Comparison of ENCODE assay signal across 7 mouse cellular contexts in genomic region chr12:102702356-102703110, GRCm38 (mm10). TPM values are rescaled to one million over a fixed set of nuclear protein-coding genes. Genes with fewer than 3 reads are reported as not detected.
DNase-seq lines count a peak whose midpoint lies in the region; ATAC-seq and TF ChIP-seq lines count a peak whose summit lies in the region.

No protein-coding gene starts in this region.

- peaks cover 53% of the 10 kb centered on the region for H3K4me1 ChIP-seq in G1E (ENCODE audit: insufficient read depth, low read depth, low read length)
- peaks cover 30% of the 10 kb centered on the region for H3K4me1 ChIP-seq in forebrain, embryonic 11.5 days (replicated peaks; ENCODE audit: control insufficient read depth, insufficient read depth, low read length)
- H3K4me1 ChIP-seq in hindbrain, embryonic 12.5 days: peaks cover 57% of the 10 kb centered on the region

- peak; percentile 71 for DNase-seq in G1E (ENCODE audit: low spot score)
- peak; percentile 71 for DNase-seq in brain, embryonic 18.5 days (ENCODE audit: low read depth, low spot score)
- DNase-seq in forebrain, embryonic 11.5 days (ENCODE audit: low spot score): peak; percentile 87
- peak; percentile 85 to 88 for DNase-seq in left cerebral cortex, postnatal 14 days (ENCODE audit: low spot score in 2 of 2)
- peak; percentile 57 for DNase-seq in skeletal muscle tissue, adult 2 months (ENCODE audit: low read depth, low spot score)

- no peak overlapping the region; the same call in 1 of the 2 replicates for H3K9ac ChIP-seq in forebrain, embryonic 11.5 days (ENCODE audit: low read length)
- 0 out of 2 replicates have a peak overlapping the region, but pooled peaks have one; percentile 24 for H3K9ac ChIP-seq in hindbrain, embryonic 12.5 days

- peak overlapping the region; percentile 92 for H3K4me2 ChIP-seq in forebrain, embryonic 11.5 days (ENCODE audit: low read depth, low read length, severe bottlenecking)
- peak overlapping the region; percentile 97 for H3K4me2 ChIP-seq in hindbrain, embryonic 12.5 days (replicated peaks)

- WGBS in forebrain, embryonic 11.5 days: 5% methylated on average over 15 of the region's 15 CpGs
- 4% methylated on average over 15 of the region's 15 CpGs for WGBS in hindbrain, embryonic 12.5 days

- peak overlapping the region; percentile 55; the same call in 1 of the 2 replicates for H3K27ac ChIP-seq in forebrain, embryonic 11.5 days (ENCODE audit: low read depth, low read length)
- peak overlapping the region; percentile 49; the same call in 1 of the 2 replicates for H3K27ac ChIP-seq in hindbrain, embryonic 12.5 days

- H3K36me3 ChIP-seq in G1E (replicated peaks): no peaks in the 10 kb centered on the region
- no peaks in the 10 kb centered on the region for H3K36me3 ChIP-seq in forebrain, embryonic 11.5 days (ENCODE audit: control insufficient read depth, insufficient read depth, low read length)
- H3K36me3 ChIP-seq in hindbrain, embryonic 12.5 days: no peaks in the 10 kb centered on the region

- intact Hi-C loops in left cerebral cortex, postnatal 14 days (cut with DNase I): no loop called here

- peaks cover 29% of the 10 kb centered on the region for H3K27me3 ChIP-seq in G1E (ENCODE audit: insufficient read depth, low read length)
- no peaks in the 10 kb centered on the region for H3K27me3 ChIP-seq in forebrain, embryonic 11.5 days (ENCODE audit: control insufficient read depth, insufficient read depth, low read length)
- H3K27me3 ChIP-seq in hindbrain, embryonic 12.5 days: 0 out of 2 replicates have a peak, but pooled peaks cover 4% of the 10 kb centered on the region

- TF ChIP-seq CTCF in G1E (IDR thresholded peaks at IDR 0.05; ENCODE audit: low read depth, low read length): peak; percentile 36; the same call in 1 of the 2 replicates

- H3K9me3 ChIP-seq in G1E (replicated peaks): no peaks in the 10 kb centered on the region
- H3K9me3 ChIP-seq in forebrain, embryonic 11.5 days (ENCODE audit: control insufficient read depth, low read length): no peaks in the 10 kb centered on the region
- no peaks in the 10 kb centered on the region for H3K9me3 ChIP-seq in hindbrain, embryonic 12.5 days (replicated peaks)

- peak overlapping the region; percentile 40; the same call in 1 of the 2 replicates for H3K4me3 ChIP-seq in G1E (ENCODE audit: low read depth, low read length)
- peak overlapping the region; percentile 73; the same call in 1 of the 2 replicates for H3K4me3 ChIP-seq in forebrain, embryonic 11.5 days (ENCODE audit: low read depth, low read length)
- H3K4me3 ChIP-seq in hindbrain, embryonic 12.5 days: peak overlapping the region; percentile 80

- ATAC-seq in G1E (ENCODE audit: extremely low read depth, insufficient number of reproducible peaks, low FRiP score, poor library complexity, severe bottlenecking): no peak
- ATAC-seq in forebrain, embryonic 11.5 days (replicated peaks; ENCODE audit: low FRiP score): no peak
- ATAC-seq in hindbrain, embryonic 12.5 days (ENCODE audit: low FRiP score): no peak
- peak; percentile 29 for ATAC-seq in megakaryocyte-erythroid progenitor cell, adult 5-6 weeks (replicated peaks; ENCODE audit: low FRiP score, low TSS enrichment, poor library complexity, severe bottlenecking)

RNA-seq across cellular contexts. Expression of gene Itpk1, which starts 2.2 kb away (rescaled TPM):
- total RNA-seq in G1E (2014; fragmentation: Nextera tagmentation): 2.5 and 4.4 TPM in 2 replicates
- total RNA-seq in G1E (2017): 2.7 and 3.0 TPM in 2 replicates
- polyA plus RNA-seq in G1E (2012): 4.6 and 6.4 TPM in 2 replicates
- polyA plus RNA-seq in forebrain, embryonic 11.5 days (2014; fragmentation: Nextera tagmentation; extraction: Ambion mirVana): 19.6 and 21.5 TPM in 2 replicates
- polyA plus RNA-seq in hindbrain, embryonic 12.5 days (2016; fragmentation: Nextera tagmentation; extraction: Ambion mirVana): 16.6 and 17.1 TPM in 2 replicates
- total RNA-seq in left cerebral cortex, postnatal 14 days (2021): 10 to 100 TPM; 74.9 to 76.2 TPM
- 7.4 and 12.1 TPM in 2 replicates for total RNA-seq in megakaryocyte-erythroid progenitor cell, adult 5-6 weeks (2014; fragmentation: Nextera tagmentation)
- total RNA-seq in megakaryocyte-erythroid progenitor cell, adult 5-6 weeks (2017): 4.9 and 6.5 TPM in 2 replicates

RNA-seq across cellular contexts. Expression of gene Moap1, which starts 40.9 kb away (rescaled TPM):
- total RNA-seq in G1E (2014; fragmentation: Nextera tagmentation) (36.0 and 41.9 TPM in 2 replicates), G1E (2017) (16.3 and 22.3 TPM in 2 replicates)
- polyA plus RNA-seq in G1E (2012): 2.7 and 3.6 TPM in 2 replicates
- 31.9 and 34.4 TPM in 2 replicates for polyA plus RNA-seq in forebrain, embryonic 11.5 days (2014; fragmentation: Nextera tagmentation; extraction: Ambion mirVana)
- 35.1 and 38.2 TPM in 2 replicates for polyA plus RNA-seq in hindbrain, embryonic 12.5 days (2016; fragmentation: Nextera tagmentation; extraction: Ambion mirVana)
- 10 to 100 TPM; 37.4 to 38.3 TPM for total RNA-seq in left cerebral cortex, postnatal 14 days (2021)
- total RNA-seq in megakaryocyte-erythroid progenitor cell, adult 5-6 weeks (2014; fragmentation: Nextera tagmentation): 3.8 and 8.2 TPM in 2 replicates
- total RNA-seq in megakaryocyte-erythroid progenitor cell, adult 5-6 weeks (2017): 11.5 and 15.8 TPM in 2 replicates

RNA-seq across cellular contexts. Expression of gene Tmem251, which starts 41.0 kb away (rescaled TPM):
- 5.1 and 8.8 TPM in 2 replicates for total RNA-seq in G1E (2014; fragmentation: Nextera tagmentation)
- total RNA-seq in G1E (2017): 22.6 TPM in 2 replicates
- 2.3 and 3.2 TPM in 2 replicates for polyA plus RNA-seq in G1E (2012)
- polyA plus RNA-seq in forebrain, embryonic 11.5 days (2014; fragmentation: Nextera tagmentation; extraction: Ambion mirVana): 12.7 and 14.0 TPM in 2 replicates
- 10.8 and 11.7 TPM in 2 replicates for polyA plus RNA-seq in hindbrain, embryonic 12.5 days (2016; fragmentation: Nextera tagmentation; extraction: Ambion mirVana)
- total RNA-seq in left cerebral cortex, postnatal 14 days (2021): 1 to 10 TPM; 4.9 to 5.1 TPM
- total RNA-seq in megakaryocyte-erythroid progenitor cell, adult 5-6 weeks (2014; fragmentation: Nextera tagmentation): 9.2 and 13.8 TPM in 2 replicates
- 8.1 and 10.8 TPM in 2 replicates for total RNA-seq in megakaryocyte-erythroid progenitor cell, adult 5-6 weeks (2017)

RNA-seq across cellular contexts. Expression of gene Gm28051, which starts 55.0 kb away (rescaled TPM):
- total RNA-seq in G1E (2014; fragmentation: Nextera tagmentation) (not detected in 2 replicates), G1E (2017) (0.87 TPM in 1 of 2 replicates, not detected in the other)
- 6.0 and 9.1 TPM in 2 replicates for polyA plus RNA-seq in G1E (2012)
- polyA plus RNA-seq in forebrain, embryonic 11.5 days (2014; fragmentation: Nextera tagmentation; extraction: Ambion mirVana): not detected in 2 replicates
- polyA plus RNA-seq in hindbrain, embryonic 12.5 days (2016; fragmentation: Nextera tagmentation; extraction: Ambion mirVana): not detected in 2 replicates
- total RNA-seq in left cerebral cortex, postnatal 14 days (2021): not detected
- total RNA-seq in megakaryocyte-erythroid progenitor cell, adult 5-6 weeks (2014; fragmentation: Nextera tagmentation): not detected in 2 replicates
- not detected in 2 replicates for total RNA-seq in megakaryocyte-erythroid progenitor cell, adult 5-6 weeks (2017)

RNA-seq across cellular contexts. Expression of gene Gon7, which starts 55.1 kb away (rescaled TPM):
- total RNA-seq in G1E (2014; fragmentation: Nextera tagmentation) (35.2 and 41.2 TPM in 2 replicates), G1E (2017) (60.8 and 61.5 TPM in 2 replicates)
- polyA plus RNA-seq in G1E (2012): 19.4 and 22.7 TPM in 2 replicates
- polyA plus RNA-seq in forebrain, embryonic 11.5 days (2014; fragmentation: Nextera tagmentation; extraction: Ambion mirVana): 45.9 and 46.0 TPM in 2 replicates
- 40.1 and 44.5 TPM in 2 replicates for polyA plus RNA-seq in hindbrain, embryonic 12.5 days (2016; fragmentation: Nextera tagmentation; extraction: Ambion mirVana)
- 10 to 100 TPM; 12.8 to 14.0 TPM for total RNA-seq in left cerebral cortex, postnatal 14 days (2021)
- total RNA-seq in megakaryocyte-erythroid progenitor cell, adult 5-6 weeks (2014; fragmentation: Nextera tagmentation): 12.2 and 21.1 TPM in 2 replicates
- total RNA-seq in megakaryocyte-erythroid progenitor cell, adult 5-6 weeks (2017): 25.5 and 28.1 TPM in 2 replicates

Comparison
In these comparisons a context has a peak if more than half of its experiments do, and no peak if none do; other contexts are left out.
1. RNA of gene Itpk1, which starts 2.2 kb away (total RNA-seq): 74.9 to 76.2 TPM in left cerebral cortex, postnatal 14 days; 4.9 to 12.1 TPM in megakaryocyte-erythroid progenitor cell, adult 5-6 weeks and 2.5 to 4.4 TPM in G1E; every median in the first group is over 4 times any median in the second.
2. Peak in every context shown above with its lines, with median percentiles within 50 percentile points of each other: DNase-seq and H3K4me3 ChIP-seq.